Mouse (Mus musculus) liver, embryonic 14.5 days (tissue): ENCODE data around the gene Gm21293.
"Not testable (repeated sequence)": the region's sequence is repeated elsewhere in the genome, so short reads cannot be mapped to it uniquely, and the experiment has no call there.

ENCODE experiments used
- CTCF ChIP-seq: IDR thresholded peaks from 2 replicates; pipeline ENCODE4 v1.5.1; 2016; ENCODE audit warnings: antibody characterized with exemption, low read depth, control low read depth
- EP300 ChIP-seq: IDR thresholded peaks from 2 replicates; pipeline ENCODE4 v1.6.1; 2016; ENCODE audit warnings: antibody characterized with exemption, low read depth

- not testable (repeated sequence) for TF ChIP-seq CTCF, EP300
These were observed 33.9 kb downstream of the Gm21293 start, which contains the start of gene Gm21312 for GRCm38 (mm10) chr10:104176724-104177123.
